Mouse (Mus musculus) liver, embryonic 14.5 days (tissue): ENCODE results near the gene Gck. TPM values are rescaled to one million over a fixed set of nuclear protein-coding genes. Genes with fewer than 3 reads are reported as not detected.
"Not testable (repeated sequence)": the region's sequence is repeated elsewhere in the genome, so short reads cannot be mapped to it uniquely, and the experiment has no call there.

Source experiments
- ATAC-seq: fragments of 200-750 bp; cut with Nextera tagmentation; 2 replicates; pipeline ENCODE4 v1.8.0; 2017; ENCODE audit warnings: moderate number of reproducible peaks, mild to moderate bottlenecking, moderate library complexity; ENCODE audit not compliant: insufficient read depth
- DNase-seq, 3 experiments: peaks; one replicate each; pipeline ENCODE4 v3.0.0-alpha.2; 2012 to 2013; ENCODE audit warnings: low read depth in 3 of 3, low spot score in 3 of 3
- H3K27ac ChIP-seq: fragments of 300-500 bp; sonication (generic); 2 replicates; pipeline ENCODE4 v1.5.1; 2014; ENCODE audit warnings: moderate library complexity, mild to moderate bottlenecking, control low read depth, inconsistent platforms
- H3K27me3 ChIP-seq: fragments of 300-500 bp; sonication (generic); 2 replicates; pipeline ENCODE4 v1.6.1; 2014; ENCODE audit warnings: mild to moderate bottlenecking, low read length, moderate library complexity; ENCODE audit not compliant: control insufficient read depth, insufficient read depth
- H3K36me3 ChIP-seq: fragments of 300-500 bp; sonication (generic); replicated peaks from 2 replicates; pipeline ENCODE4 v1.6.1; 2014; ENCODE audit warnings: low read depth; ENCODE audit not compliant: control insufficient read depth, insufficient read depth
- H3K4me1 ChIP-seq, 2 experiments: fragments of 200-500 bp in 1 of 2; fragments of 300-500 bp in 1 of 2; sonication (generic) in 1 of 2; replicated peaks; 2 replicates each; pipeline ENCODE4 v1.6.1; 2012 to 2014; ENCODE audit warnings: antibody characterized with exemption in 1 of 2, inconsistent platforms in 1 of 2, low read length in 1 of 2; ENCODE audit not compliant: control insufficient read depth in 2 of 2, insufficient read depth in 2 of 2
- H3K4me2 ChIP-seq: fragments of 300-500 bp; sonication (generic); 2 replicates; pipeline ENCODE4 v1.6.1; 2014; ENCODE audit warnings: low read depth, mild to moderate bottlenecking, control low read depth, moderate library complexity
- H3K4me3 ChIP-seq, 2 experiments: fragments of 200-500 bp in 1 of 2; fragments of 300-500 bp in 1 of 2; sonication (generic) in 1 of 2; 2 replicates each; pipeline ENCODE4 v1.5.1; 2012 to 2014; ENCODE audit warnings: low read depth in 2 of 2, low read length in 2 of 2, mild to moderate bottlenecking in 2 of 2, control low read depth in 1 of 2, inconsistent platforms in 1 of 2, moderate library complexity in 1 of 2; ENCODE audit not compliant: insufficient read depth in 1 of 2
- H3K9ac ChIP-seq: fragments of 300-500 bp; sonication (generic); replicated peaks from 2 replicates; pipeline ENCODE4 v1.6.1; 2014; ENCODE audit warnings: mild to moderate bottlenecking, control low read depth, moderate library complexity
- H3K9me3 ChIP-seq: fragments of 300-500 bp; sonication (generic); 2 replicates; pipeline ENCODE4 v1.6.1; 2016; ENCODE audit warnings: low read length, mixed read lengths; ENCODE audit not compliant: control insufficient read depth
- CTCF ChIP-seq: IDR thresholded peaks from 2 replicates; pipeline ENCODE4 v1.5.1; 2016; ENCODE audit warnings: antibody characterized with exemption, low read depth, control low read depth
- EP300 ChIP-seq: IDR thresholded peaks from 2 replicates; pipeline ENCODE4 v1.6.1; 2016; ENCODE audit warnings: antibody characterized with exemption, low read depth
- WGBS: fragments of 180-500 bp; shearing (Covaris S2); extraction: QIAGEN DNeasy Blood & Tissue Kit; methylation state at CpG from one replicate; pipeline ENCODE4 v1.1.7; 2014; ENCODE audit not compliant: insufficient replicate concordance; 5-methylcytosine and 5-hydroxymethylcytosine counted together
- polyA plus RNA-seq, 2 experiments: library from polyadenylated mRNA; depleted of rRNA in 1 of 2; stranded (reverse) in 1 of 2; unstranded in 1 of 2; fragments of >200 nt; fragmentation: Nextera tagmentation in 1 of 2; extraction: Ambion mirVana in 1 of 2; gene quantifications; 2 replicates each; pipeline versions ENCODE4 v1.2.1 to v1.2.3; 2012 to 2014

The Gck gene
- polyA plus RNA-seq, 2 experiments = 0.15 to 0.20 TPM

DNA sequence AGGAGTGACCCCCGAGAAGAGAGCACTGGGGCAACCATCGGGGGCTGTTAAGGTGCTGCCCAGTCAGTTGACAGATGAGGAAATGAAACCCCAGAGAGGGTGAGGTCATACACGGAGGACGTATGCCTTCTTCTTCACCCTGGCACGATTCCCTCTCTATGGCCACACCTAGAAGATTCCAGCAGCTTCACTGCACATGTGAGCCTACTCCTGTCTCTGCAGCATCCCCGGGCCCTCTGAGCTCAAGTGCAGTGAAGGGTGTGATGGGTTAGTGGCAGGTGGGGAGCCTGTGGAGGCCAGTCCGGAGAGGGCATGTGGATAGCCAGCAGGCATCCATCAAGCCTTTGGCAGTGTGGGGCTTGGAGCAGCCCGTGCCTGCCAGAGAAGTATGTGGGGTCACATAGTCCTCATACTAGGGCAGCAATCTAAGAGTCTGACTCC, 57.7 kb downstream of the Gck start:
- 44% methylated on average over 8 of the region's 8 CpGs for WGBS
- no peak overlapping the region for H3K4me2 ChIP-seq
- DNase-seq (no peak), ATAC-seq (no peak)
- H3K4me3 ChIP-seq = no peak overlapping the region
- H3K4me1 ChIP-seq = peaks cover 14 to 30% of the 10 kb centered on the region in 2 experiments
- H3K27me3 ChIP-seq = peaks cover 4% of the 10 kb centered on the region
- H3K9ac ChIP-seq = no peak overlapping the region
- no peaks in the 10 kb centered on the region for H3K9me3 ChIP-seq
- TF ChIP-seq CTCF (no peak), EP300 (no peak)
- no peak overlapping the region; the same call in 1 of the 2 replicates for H3K27ac ChIP-seq
- no peaks in the 10 kb centered on the region for H3K36me3 ChIP-seq

- 74% methylated on average over 5 of the region's 5 CpGs for WGBS
- DNase-seq, H3K27me3 ChIP-seq, H3K9me3 ChIP-seq, H3K27ac ChIP-seq, H3K9ac ChIP-seq, H3K4me3 ChIP-seq, ATAC-seq, H3K4me2 ChIP-seq, H3K36me3 ChIP-seq: not testable (repeated sequence)
- H3K4me1 ChIP-seq = peaks cover 9 to 17% of the 10 kb centered on the region in 2 experiments
Measured at GRCm38 (mm10) chr11:5888563-5888962, 61.3 kb downstream of the Gck start.

DNA sequence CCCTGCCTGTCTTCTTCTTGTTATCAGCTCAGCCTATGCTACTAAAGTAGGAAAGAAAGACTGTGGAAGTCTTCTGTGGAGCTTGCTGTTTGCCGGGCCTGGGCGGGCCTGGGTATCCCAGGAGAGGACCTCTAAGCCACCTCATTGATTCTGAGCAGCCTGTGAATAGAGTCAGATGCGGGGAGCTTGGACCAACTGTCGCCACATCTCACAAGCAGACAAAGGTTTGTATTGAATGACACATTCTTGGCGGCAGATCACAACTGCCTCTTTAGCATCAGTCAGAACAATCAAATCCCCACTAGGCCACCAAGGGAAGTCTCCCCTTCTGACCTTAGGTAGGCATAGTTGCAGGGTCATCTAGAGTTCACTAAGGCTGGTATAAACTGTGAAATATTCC, 62.6 kb downstream of the Gck start:
- no peak overlapping the region for H3K9ac ChIP-seq
- whole genome bisulfite sequencing = 68% methylated on average over 5 of the region's 5 CpGs
- H3K9me3 ChIP-seq = no peaks in the 10 kb centered on the region
- peaks cover 1 to 10% of the 10 kb centered on the region in 2 experiments for H3K4me1 ChIP-seq
- ATAC-seq (no peak), DNase-seq (no peak)
- TF ChIP-seq CTCF = no peak
- no peak for TF ChIP-seq EP300
- H3K36me3 ChIP-seq = no peaks in the 10 kb centered on the region
- no peak overlapping the region for H3K4me3 ChIP-seq
- H3K27ac ChIP-seq = no peak overlapping the region
- no peak overlapping the region for H3K4me2 ChIP-seq
- no peaks in the 10 kb centered on the region for H3K27me3 ChIP-seq

DNA sequence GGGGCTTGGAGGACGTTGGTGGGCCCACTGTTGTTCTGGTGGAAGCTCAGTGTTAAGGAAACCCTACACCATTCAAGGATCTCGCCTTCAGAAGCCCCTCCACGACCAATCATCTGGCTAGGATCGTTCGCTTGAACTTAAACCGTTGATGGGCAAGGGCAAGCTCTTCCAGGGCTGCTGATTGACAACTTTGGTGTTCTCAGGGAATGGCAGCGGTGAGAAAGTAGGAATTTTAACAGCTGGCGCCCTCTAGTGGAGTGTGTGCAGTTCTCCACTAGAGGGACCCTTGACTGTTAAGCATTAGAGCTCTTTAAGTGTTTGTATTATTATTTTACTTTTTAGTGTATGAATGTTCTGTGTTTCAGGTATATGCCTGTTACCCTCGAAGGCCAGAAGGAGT, 63.7 kb downstream of the Gck start:
- WGBS = 16% methylated on average over 9 of the region's 9 CpGs
- Histone ChIP-seq H3K4me1 (peaks cover 0 to 5% of the 10 kb centered on the region in 2 experiments; a peak in 2 of 4 replicates), H3K9ac (no peak overlapping the region), H3K27me3 (no peaks in the 10 kb centered on the region), H3K27ac (no peak overlapping the region), H3K9me3 (no peaks in the 10 kb centered on the region), H3K4me3 (no peak overlapping the region), H3K36me3 (no peaks in the 10 kb centered on the region), H3K4me2 (no peak overlapping the region)
- DNase-seq (peak in 2 of 3 experiments; percentile 28 to 35), ATAC-seq (no peak)
- TF ChIP-seq CTCF (peak; percentile 89), EP300 (no peak)

DNA sequence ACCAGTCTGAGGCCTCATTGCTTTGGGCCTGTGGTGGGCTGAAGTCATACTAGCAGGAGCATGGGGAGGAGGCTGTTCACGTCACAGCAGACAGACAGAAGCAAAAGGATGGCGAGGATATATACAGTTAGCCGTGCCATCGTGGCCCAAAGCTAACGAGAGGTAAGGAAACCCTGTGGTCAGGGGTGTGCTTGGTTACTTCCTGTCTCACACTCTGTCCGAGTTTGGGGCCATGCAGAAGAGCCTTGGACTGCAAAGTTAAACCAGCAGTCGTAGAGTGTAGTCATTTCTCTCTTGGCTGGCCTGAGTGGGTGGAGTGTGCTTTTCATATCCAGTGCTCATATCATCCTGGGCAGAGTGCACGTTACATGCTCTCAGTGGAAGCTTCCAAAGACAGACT, 67.4 kb downstream of the Gck start:
- ATAC-seq = no peak
- no peaks in the 10 kb centered on the region for H3K9me3 ChIP-seq
- TF ChIP-seq CTCF (no peak), EP300 (no peak)

More for the DNA sequence above, 67.4 kb downstream of the Gck start:
- no peak for DNase-seq
- H3K27me3 ChIP-seq = no peaks in the 10 kb centered on the region
- H3K27ac ChIP-seq = no peak overlapping the region
- no peaks in the 10 kb centered on the region for H3K36me3 ChIP-seq
- no peak overlapping the region for H3K4me3 ChIP-seq
- no peak overlapping the region for H3K4me2 ChIP-seq
- H3K4me1 ChIP-seq = peaks cover 4 to 9% of the 10 kb centered on the region in 2 experiments
- H3K9ac ChIP-seq = no peak overlapping the region
- 21% methylated on average over 8 of the region's 8 CpGs for WGBS
